Mouse (Mus musculus) right cerebral cortex, postnatal 10 days (tissue): ENCODE data around the gene Klrb1f.
"Not testable (repeated sequence)": the region's sequence is repeated elsewhere in the genome, so short reads cannot be mapped to it uniquely, and the experiment has no call there.

Experiments used
- DNase-seq, 2 experiments: peaks; one replicate each; pipeline ENCODE4 v3.0.0; 2021; ENCODE audit warnings: low spot score in 2 of 2

Klrb1f gene

DNA sequence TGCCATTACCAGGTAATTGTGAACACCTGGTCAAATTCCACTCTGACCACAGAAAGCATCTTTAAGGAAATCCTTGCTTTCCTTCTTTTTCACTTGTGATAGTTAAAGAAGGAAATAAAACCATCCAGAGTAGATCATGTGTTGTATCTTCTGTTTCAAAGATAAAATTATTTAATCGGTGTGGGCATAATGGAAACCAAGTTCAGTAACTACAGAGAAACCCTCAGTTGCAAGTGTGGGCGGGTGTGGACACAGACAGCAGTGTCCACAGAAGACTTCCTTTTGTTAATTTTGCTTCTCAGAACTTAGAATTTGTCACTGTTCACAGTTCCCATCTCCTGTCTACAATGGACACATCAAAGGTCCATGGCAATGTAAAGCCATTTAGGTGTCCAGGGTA is at the start of gene Klrb1f:
TSS of gene Klrb1f (plus strand) at position 301 of the 400 bp plus-strand sequence.
- no peak for DNase-seq

DNA sequence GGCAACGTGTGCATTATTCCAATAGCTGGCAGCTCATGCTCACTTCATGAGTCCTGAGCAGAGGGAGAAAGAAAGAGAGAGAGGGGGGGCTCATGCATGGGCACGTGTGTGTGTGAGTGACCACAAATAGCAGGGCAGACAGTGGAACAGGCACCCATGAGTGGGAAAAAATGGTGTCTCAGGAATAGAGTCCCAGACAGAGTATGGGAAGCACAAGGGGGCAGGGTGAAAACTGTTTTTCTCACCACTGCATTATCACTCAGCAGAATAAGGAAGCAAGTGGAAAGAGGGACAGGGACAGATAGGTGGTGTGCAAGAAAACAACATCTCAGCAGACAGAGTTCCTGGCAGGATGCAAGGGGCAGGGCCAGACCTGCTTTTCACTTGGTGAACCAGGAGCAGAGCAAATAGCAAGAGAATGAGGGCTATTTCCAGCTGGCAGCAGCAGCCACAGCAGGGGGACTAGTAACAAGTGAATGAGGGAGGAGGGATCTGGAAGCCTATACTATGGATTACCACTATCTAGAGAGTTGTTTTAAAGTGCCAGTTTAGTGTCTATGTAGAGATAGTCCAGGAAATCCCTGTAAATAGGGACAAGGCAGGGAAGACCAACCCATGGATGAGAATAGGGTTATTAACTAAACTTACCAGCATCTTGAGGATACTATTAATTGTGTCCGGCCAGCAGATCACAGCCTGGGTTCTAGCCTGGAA is 49.5 kb upstream of the Klrb1f start:
- no peak for DNase-seq

DNA sequence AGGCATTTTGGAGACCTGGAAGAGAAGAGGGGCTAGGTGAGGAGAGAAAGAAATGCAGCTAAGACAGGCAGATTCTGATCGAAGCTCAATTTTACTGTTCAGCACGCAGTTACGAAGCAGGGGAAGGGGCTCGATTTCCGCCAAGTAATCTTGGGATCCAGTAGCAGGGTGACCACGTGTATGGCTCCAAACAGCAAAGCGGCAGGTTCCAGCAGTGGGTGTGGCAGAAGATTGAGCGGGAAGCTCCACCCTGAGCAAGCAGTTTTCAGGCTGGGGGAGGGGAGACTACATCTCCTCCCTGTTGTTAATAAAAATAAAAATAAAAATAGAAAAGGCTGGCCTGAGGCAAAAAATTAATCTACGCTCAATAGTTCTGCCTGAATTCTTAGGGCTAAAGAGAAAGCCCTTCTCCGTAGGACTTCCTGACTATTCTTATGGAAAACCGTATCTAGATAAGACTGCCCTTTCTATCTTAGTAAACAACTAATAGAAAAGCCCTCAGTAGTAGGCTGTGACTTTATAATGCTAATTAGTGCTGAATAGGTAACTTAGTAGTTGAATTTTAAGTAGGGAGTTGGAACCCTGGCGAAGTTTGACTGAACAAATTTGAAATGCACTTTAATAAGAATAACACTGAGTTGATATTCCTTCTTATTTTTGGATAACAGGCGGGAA is 48.8 kb upstream of the Klrb1f start:
- DNase-seq, result no peak

DNA sequence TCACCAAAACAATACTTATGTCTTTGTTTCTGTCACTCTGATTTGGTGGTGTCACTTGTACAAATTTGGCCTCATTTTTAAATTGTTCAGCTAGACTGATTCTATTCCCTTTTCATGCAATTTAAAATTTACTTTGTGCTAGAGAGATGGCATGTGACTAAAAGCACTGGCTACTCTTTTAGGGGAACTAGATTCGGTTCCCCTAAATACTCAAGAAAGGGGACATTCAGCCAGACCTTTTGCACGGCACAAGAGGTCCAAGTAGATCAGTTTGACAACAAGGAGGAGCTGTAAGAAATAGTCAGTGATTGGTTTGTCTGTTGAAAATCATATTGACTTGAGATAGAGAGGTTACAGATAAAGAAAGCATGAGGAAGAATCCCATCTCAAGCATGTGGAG is 44.3 kb upstream of the Klrb1f start:
- no peak for DNase-seq

DNA sequence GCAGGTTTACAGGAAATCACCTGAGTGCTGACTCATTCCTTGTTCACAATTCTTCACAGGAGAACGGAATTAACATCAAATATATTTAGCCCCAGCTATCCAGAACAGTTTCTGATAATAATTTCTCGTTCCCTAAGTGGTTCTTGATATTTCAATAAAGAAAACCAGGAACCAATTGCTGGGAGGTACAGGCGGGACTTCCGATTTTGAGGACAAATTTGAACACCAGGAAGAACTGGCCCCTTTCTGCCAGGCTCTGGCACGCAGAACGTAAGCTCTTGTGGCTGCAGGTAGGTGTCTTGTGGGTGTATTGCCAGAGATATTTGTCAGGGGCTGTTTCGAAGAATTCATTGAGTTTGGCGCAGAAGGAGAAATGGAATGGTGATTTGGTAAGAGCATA is 37.1 kb upstream of the Klrb1f start:
- DNase-seq, result no peak

DNA sequence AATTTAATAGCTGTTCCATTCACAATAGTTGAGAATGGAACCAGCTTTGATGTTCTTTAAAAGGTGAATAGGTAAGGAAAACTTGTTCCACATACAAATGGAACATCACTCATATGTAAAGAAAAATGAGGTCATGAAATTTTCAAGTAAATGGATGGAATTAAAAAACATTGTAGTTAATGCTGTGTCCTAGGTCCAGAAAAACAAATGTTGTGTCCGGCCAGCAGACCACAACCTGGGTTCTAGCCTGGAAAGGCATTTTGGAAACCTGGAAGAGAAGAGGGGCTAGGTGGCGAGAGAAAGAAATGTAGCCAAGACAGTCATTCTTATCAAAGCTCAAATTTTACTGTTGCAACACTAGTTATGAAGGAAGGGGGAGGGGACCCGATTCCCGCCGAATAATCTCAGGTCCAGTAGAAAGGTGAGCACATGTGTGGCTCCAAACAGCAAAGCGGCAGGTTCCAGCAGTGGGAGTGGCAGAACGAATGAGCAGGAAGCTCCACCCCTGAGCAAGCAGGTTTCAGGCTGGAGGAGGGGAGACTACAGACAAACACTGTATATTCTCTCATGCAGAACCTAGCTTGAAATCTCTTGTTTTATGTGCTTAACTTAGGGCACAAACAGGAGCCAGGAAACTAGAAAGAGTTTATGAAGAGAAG is 35.7 kb upstream of the Klrb1f start:
- not testable (repeated sequence) for DNase-seq

DNA sequence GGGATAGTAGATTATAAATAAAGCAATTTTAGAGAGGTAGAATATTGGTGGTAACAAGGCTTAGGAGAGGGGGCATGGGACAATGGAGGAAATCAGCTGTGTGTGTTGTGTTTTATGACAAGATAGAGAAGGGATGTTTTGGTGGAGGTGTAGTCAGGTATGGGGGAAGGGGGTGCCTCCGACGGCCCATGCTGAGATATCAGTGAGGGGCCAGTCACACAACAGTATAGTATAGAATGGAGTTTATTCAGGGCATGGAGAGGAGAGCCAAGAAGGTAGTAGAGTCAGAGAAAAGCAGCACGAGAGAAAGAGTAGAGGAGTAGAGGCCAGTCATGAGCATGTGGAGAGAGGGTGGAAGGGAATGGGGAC is 35.2 kb upstream of the Klrb1f start:
- DNase-seq, result no peak

DNA sequence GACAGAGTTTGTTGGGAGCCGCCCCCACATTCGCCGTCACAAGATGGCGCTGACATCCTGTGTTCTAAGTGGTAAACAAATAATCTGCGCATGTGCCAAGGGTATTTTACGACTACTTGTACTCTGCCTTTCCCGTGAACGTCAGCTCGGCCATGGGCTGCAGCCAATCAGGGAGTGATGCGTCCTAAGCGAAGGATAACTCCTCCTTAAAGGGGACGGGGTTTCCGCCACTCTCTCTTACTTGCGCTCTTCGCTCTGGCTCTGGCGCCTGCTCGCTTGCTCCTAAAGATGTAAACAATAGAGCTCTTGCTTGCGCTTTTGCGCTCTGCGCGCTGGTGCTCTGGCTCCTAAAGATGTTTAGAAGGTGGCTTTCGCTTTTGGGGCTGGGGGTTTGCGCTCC is 33.7 kb upstream of the Klrb1f start:
- DNase-seq, result not testable (repeated sequence)

DNA sequence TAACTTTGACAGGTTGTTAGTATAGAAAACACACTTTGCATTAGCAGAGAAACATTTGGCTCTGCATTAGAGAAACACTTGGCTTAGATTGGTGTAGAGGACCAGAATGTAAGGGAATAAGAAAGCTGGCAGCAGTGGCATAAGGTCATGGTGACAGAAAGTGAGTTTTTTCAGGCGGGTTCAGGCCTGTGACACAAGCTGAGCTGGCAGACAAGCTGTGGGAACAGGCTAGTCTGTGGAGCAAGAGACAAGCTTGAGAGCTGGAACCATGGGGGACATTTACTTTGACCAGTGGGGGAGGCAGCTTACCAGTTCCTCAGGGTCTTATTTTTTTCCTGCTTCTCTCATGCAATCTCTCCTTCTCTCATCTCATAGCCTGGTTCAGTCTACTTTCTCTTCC is 32.7 kb upstream of the Klrb1f start:
- DNase-seq, result no peak

DNA sequence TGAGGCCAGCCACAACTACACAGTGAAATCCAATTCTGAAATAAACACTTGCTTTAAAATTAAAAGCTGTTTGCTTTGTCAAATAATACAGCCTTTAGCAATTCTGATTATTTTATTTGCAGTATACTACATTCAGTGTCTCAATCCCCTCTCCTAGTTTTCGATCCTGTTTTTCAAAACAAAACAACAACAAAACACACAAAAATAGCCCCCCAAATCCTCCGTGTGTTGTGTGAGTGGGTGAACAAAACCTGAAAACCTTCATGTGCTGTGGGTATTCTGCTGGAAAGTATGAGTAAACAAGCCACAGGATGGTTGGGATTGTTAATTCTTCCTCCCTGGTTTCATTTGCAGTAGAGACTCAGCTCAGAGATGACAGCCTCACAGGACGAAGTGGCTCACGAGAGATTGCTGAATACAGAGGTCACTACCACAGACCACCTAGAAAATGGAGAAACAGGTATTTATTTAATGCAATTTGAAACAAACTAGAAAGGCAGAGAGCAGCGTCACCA is 31.9 kb upstream of the Klrb1f start:
- DNase-seq, result no peak

DNA sequence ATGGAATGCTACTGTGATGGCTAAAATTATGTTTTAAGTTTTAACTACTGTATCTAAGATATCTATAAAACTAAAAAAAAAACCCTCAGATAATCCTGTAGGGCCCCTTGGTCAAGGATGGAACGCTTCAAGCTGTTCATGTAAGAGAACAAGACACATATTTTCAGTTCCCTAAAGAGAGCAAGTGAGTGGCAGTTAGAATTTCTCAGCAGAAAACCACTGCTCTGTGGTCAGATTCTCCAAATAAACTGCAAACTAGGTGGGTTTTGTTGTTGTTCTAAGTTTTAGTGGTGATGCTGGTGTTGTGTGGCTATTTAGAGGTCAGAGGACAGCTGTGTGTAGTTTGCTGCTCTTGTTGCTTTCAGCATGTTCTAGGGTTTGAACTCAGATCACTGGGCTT is 31.3 kb upstream of the Klrb1f start:
- no peak for DNase-seq

DNA sequence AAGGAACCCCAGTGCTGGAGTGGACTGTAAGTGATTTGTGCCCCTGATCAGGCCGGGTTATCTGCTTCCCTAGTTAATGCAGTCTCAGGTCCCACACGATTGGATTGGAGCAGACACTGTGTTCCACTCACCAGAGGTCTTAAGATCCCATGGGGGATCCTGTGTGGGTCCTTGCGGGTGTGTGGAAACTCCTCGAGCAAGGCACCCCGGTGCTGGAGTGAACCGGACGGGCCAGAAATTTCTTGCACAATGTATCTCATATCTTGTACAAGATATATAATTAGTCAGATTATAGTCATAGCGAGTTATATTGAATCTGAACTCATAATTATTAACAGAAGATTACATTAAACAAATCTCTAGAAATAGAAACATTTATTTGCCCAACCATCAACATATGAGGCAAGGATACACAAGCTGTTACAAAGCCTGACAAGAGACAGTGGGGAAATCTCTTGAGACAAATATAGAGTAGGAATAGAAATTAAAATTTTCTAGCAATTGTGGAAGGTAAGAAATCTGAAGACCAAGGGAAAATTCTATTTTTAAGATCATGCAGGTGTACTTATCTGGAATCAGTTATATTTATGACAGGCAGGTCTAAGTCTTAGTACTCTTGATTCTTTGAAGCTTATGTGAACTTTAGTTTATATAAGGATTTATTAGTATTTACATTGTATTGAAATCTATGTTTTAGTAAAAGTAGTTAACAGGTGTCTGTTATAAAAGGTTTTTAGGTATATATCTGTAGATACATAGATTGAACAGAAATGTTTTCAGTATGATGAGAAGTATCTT is 18.1 kb upstream of the Klrb1f start:
- no peak for DNase-seq

DNA sequence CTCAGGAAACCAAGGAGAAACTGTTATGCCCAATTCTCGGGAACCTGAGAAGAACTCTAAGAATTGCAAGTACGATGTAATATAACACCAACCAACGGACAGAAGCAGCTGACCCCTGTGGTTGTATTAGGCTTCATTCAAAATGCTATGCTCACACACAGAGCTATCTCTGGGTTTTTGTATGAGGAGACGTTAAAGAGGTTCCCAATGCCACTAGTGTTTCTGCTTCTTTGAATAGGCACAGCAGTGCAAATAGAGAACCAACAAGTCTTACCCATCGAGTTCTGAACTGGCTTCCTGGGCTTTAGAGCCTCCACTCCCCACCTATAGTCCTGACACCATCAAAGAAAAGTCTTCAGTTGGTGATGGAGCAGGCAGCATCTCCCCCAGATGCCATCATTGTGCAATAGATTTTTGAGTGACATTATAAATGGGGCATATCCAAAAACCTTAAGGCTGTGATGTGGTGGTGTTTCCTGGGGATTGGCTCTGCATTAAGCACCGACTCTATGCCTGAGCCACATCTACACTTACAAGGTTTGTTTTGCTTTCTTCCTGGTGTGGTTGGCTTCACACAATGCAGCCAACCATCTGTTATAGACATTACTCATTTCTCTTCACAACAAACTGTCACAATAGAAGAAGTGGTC is 15.4 kb upstream of the Klrb1f start:
- no peak for DNase-seq

DNA sequence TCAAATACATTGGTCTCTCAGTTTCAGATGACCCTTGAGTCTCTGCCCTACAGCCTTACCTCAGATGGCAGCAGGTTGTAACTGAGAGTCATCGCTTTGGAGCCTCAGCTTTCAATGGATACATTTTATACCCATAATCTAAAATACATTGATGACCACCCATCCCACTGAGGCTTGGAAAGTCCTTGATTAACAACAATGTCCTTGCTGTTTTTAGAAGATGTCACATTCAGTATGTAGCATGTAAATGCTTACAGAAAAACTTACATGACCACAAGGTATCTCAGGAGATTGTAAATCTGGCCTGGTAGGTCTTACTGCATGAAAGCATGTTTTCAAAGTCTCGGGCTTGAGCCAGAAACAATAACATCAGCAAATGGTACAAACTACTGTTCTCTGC is 14.7 kb upstream of the Klrb1f start:
- DNase-seq, result no peak

DNA sequence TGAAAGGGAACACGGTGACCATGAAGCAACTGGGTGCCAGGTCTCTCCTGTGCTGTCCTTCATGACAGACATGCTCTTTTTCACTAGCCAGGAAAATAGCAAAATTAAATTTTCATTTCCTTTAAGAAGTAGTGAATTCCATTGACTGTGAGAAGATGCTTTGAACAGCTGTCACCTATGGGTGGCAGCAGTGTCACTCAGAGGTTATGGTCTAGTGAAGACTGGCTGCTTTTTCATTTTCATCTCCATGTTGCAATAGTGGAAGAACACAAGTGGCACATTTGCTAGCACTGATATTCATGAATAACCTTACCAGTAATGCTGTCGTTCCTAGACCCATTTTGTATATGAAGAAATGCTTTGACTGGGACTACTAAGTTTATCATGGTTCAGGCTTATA is 12.3 kb upstream of the Klrb1f start:
- DNase-seq, result no peak

DNA sequence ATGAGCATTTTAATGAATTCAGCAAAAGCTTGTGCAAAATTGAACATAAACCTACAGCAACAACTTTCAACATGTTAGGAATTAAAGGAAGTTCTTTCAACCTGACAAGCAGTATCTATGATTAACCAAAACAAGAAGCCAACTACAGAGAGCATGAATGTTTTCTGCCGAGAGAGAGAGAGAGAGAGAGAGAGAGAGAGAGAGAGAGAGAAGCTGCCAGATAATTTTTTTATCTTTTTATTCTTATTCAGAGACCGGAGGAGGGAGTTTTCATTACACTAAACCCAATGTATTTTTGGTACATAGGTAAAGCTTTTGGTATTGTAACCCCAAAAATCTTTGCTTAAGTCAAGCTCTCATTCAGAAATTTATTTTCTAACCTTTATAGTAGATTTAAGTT is 10.7 kb upstream of the Klrb1f start:
- no peak for DNase-seq

DNA sequence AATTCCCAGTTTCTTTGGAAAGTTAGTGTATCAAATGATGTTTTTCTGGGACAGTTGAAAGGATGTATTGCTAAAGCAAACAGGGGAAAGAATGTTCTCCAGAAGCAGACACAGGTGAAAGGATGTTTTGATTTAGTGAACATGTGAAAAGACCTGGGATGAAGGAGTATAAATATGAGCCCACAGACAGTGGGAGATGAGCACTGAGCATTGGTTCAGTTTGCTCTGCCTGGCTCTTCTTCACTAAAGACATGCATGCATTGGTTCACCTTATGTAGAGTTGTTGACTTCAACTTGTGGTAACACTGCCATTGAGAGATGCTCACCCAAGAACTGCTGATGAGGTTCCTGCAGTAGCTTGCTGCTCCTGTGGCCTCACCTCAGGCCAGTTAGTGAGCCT is 9.4 kb upstream of the Klrb1f start:
- no peak for DNase-seq

DNA sequence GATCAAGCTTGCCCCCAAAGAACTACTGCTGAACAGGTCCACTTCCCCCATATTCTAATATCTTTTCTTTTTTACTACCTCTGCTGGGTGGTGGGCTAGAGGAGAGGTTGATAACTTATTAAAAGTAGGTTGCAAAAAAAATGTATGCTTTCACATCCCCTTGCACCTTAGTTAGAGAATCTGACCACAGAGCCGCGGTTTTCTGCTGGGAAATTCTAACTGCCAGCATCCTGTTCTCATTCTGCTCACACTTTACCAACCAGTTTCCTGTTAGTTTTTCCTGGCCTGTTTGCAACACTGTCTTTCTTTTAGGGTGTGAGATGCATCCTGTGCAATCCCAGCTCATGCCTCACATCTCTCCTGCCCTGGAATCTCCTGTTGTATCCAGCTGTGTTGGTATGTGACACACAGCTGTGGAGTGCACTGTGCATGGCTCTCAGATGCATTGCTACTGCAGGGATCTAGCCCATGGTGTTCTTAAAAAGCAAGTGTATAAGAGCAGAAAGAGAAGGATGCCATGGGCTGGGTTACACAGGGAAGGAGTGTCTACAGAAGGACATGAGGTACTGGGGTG is 8.7 kb upstream of the Klrb1f start:
- no peak for DNase-seq

DNA sequence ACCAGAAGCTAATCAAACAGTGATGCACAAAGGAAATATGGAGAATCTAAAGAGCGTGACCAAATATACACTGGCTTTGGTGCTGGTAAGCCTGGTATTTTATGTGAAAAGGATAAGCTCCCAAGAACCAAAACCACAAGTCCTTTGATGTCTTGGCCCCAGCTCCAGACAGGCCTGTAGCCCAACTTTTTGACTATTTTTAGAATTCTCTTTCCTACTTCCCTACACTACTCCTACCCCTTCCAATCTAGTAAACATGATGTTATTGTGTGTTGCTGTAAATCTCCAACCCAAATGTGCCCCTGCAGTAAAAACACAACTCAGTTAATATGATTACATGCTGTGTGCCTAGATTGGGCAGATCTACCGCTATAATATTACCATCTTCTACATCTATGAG is 4.2 kb upstream of the Klrb1f start:
- DNase-seq, result no peak

DNA sequence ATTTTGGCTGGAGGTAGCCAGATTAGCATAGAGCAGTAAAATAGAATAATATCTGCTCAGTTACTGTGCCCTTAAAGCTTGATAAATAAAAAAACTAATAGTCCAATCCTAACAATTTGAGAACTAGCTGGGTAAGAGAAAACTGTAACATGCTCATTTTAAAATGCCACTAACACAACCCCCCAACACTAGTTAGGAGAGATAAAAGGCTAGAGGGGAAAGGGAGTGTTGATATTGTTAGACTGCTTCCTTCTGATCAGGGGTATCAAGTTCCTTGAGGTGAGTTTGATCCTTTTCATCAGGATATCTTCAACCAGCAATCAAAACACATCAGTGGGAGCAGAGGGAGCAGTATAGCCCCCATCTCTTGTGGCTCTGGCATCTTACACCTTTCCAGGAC is 3.2 kb upstream of the Klrb1f start:
- DNase-seq, result no peak

DNA sequence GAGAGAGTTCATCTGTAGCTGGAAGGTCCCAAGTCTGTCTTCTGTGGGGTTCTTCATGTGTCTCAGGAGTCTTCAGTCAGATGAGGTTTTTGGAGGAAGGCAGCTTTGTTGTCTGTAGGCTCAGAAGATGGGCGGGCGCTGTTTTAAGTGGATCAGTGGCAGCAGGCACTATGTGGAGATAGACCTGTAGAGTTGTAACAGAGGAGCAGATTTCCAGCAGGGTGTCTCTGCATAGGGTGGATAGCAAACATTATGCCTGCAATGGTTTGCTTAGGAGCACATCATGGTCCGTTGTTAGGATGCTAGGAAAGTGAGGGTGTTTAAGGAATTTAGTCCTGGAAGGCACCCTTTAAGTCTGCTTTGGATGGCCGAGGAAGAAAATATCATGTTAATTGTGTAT is 2.7 kb downstream of the Klrb1f start:
- DNase-seq, result no peak
